Mouse (Mus musculus) right cerebral cortex, postnatal 10 days (tissue): ENCODE results near the gene Lrrc71.

Experiments used
- DNase-seq, 2 experiments: peaks; one replicate each; pipeline ENCODE4 v3.0.0; 2021; ENCODE audit warnings: low spot score in 2 of 2

Lrrc71 gene

GRCm38 (mm10) chr3:87724556-87724955, 23.9 kb downstream of the Lrrc71 start:
- DNase-seq, result no peak

GRCm38 (mm10) chr3:87718525-87718924, 29.9 kb downstream of the Lrrc71 start:
- no peak for DNase-seq
